Mouse (Mus musculus) brown adipose tissue, adult 24 weeks (tissue): ENCODE data around the gene Ccdc126. TPM values are rescaled to one million over a fixed set of nuclear protein-coding genes. Genes with fewer than 3 reads are reported as not detected.
"Not testable (repeated sequence)": the region's sequence is repeated elsewhere in the genome, so short reads cannot be mapped to it uniquely, and the experiment has no call there.

ENCODE experiments used
- H3K27ac ChIP-seq: fragments of 200-500 bp; replicated peaks from 2 replicates; pipeline ENCODE4 v1.5.1; 2012; ENCODE audit warnings: low read depth, mild to moderate bottlenecking, low read length
- H3K4me1 ChIP-seq: fragments of 200-500 bp; 2 replicates; pipeline ENCODE4 v1.6.1; 2012; ENCODE audit warnings: low read length, mixed read lengths; ENCODE audit not compliant: control insufficient read depth, insufficient read depth, insufficient read length
- H3K4me3 ChIP-seq: fragments of 200-500 bp; 2 replicates; pipeline ENCODE4 v1.5.1; 2012; ENCODE audit warnings: low read depth, mild to moderate bottlenecking, low read length, moderate library complexity; ENCODE audit not compliant: insufficient read depth
- polyA plus RNA-seq: library from polyadenylated mRNA; stranded (reverse); fragments of >200 nt; gene quantifications from 2 replicates; pipeline ENCODE4 v1.2.4, GENCODE M21; 2012; ENCODE audit not compliant: missing spikeins, insufficient read depth, insufficient read length

Gene Ccdc126
- polyA plus RNA-seq = 1.1 and 1.9 TPM in 2 replicates

DNA sequence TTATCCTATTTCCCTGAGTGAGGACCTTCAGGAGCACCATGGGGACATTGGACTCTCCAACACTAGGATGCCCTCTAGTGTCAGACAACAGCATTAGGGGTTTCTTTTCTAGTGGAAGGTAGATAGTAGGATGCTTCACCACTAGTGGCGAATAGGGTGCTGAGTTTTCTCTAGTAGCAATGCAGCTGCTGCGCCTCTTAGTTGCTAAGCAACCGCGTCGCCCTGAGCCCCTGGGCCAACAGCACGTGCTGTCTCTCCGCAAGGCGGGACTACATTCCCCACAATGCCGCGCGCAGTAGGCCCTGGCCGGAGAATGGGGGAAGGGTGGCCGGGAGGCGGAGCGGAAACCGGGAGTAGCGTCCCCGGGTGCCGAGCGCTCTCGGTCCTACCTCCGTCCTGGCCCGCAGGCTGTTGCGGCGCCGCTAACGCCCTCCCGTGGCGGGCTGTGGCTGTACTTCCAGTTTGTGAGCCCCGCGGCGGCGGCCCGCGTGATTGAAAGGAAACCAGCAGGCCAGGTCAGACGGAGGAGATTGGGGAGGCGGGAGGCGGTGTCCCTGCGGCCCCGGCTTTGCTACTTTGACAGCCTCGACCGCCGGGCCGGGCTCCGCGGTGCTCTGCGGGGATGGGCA, at the start of gene Ccdc126:
Ccdc126 (plus strand) TSS at position 309 of the 629 bp plus-strand sequence.
- Histone ChIP-seq H3K4me1 (peaks cover 2% of the 10 kb centered on the region; the same call in 1 of the 2 replicates), H3K27ac (peak within 1 kb of the TSS; percentile 8; the same call in 1 of the 2 replicates), H3K4me3 (peak within 1 kb of the TSS; percentile 74)

DNA sequence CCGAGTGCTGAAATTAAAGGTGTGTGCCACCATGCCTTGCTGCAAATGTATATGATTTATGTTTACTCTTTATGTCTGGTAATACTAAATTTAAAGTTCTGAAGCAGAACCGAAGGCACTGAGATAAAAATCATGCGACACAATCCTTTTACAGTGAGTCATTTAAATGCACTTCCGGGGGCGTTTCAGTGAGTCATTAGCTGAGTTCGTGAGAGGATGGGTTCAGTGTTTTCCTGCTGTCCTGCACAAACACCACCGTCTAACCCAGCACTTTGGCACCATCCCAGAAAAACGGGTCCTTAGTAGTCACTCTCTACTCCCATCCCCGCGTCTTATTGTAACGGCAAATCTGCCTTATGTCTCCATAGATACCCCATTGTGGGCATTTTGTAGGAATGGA, 49.2 kb upstream of the Ccdc126 start:
- H3K27ac ChIP-seq = no peak overlapping the region
- no peak overlapping the region for H3K4me3 ChIP-seq
- H3K4me1 ChIP-seq = no peaks in the 10 kb centered on the region

DNA sequence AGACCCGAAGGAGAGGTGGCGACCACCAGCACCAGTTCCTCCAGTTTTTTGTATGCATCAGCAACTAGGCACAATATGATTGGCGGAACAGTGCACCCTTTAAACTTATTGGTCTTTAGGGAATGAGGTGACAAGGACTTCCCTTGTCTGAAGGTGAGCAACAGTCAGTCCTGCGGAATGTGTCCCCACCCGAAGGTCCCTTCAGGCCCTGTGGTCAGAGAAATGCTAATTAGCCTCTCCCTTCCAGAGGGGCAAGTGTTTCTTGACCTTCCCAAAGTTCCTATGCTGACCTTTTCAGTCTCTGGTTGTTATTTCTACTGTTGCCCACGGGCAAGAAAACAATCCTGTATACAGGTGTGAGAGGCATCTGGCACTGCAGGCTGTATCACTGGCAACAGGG, 47.3 kb upstream of the Ccdc126 start:
- Histone ChIP-seq H3K27ac (no peak overlapping the region), H3K4me3 (no peak overlapping the region), H3K4me1 (no peaks in the 10 kb centered on the region)

DNA sequence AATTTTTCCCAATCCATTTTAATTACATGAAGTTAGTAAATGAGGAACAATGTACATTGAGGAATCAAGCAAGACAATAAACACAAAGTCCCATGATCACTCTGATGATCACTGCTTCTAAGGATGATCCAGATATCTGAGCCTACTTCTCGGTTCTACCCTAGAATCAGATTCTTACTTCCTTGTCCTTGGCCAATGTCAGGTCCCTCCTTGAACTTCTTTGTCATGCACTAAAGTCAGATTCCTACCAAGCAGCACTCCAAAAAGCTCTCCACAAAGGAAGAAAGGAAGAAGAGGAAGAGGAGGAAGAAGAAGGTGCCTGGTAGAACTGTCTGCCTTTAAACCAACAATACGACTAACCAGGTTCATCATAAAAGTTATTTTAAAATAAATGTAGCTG, 46.2 kb upstream of the Ccdc126 start:
- Histone ChIP-seq H3K4me1 (no peaks in the 10 kb centered on the region), H3K4me3 (no peak overlapping the region), H3K27ac (no peak overlapping the region)

DNA sequence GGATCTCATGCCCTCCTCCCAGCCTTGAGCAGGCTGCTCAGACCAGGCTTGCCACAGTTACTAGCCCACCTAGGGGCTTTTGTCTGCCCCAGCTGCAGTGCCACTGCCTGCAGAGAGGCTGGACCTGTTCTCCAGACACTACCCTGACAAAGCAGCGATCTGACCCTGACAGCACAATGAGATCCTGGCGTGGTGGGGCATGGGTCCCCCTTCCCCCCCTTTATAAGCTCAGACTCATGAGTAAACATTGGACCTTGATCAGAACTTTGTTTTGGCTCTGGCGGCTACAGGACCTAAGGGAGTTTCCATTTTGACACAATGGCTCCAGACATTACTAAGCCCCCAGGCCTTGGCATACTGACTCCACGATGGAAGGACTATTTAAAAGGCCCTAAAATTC, 45.1 kb upstream of the Ccdc126 start:
- no peak overlapping the region for H3K27ac ChIP-seq
- H3K4me3 ChIP-seq = no peak overlapping the region
- no peaks in the 10 kb centered on the region for H3K4me1 ChIP-seq

DNA sequence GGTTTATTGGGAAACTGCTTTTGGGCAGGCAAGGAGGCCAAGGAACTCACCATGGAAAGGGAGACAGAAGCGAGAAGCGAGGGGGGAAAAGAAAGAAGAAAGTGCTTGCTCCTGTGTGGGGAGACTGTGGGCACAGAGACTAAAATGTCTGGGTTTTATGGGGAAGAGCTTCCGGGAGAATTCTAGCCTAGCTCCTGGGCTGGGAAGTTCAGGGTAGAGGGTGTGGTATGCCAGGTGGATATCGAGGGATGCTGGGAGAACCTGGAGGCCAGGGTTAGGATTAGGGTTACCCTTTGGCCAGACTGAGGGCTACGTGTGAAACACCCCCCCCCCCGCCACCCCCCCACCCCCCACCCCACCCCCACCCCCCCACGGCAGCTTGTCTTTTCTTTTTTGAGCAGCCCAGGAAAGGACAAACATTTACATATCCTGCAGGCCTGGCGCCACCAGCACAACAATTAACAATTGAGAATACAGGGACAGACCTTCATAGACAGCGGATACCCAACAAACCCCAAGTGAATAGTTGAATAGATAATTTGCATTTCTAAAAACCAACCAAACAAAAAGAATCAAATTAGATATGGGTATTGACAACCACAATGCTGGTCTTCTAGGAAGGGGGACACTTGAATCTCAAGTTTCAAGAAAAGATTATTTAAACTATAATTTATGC, 44.5 kb upstream of the Ccdc126 start:
- H3K4me1 ChIP-seq = no peaks in the 10 kb centered on the region
- no peak overlapping the region for H3K27ac ChIP-seq
- no peak overlapping the region for H3K4me3 ChIP-seq

DNA sequence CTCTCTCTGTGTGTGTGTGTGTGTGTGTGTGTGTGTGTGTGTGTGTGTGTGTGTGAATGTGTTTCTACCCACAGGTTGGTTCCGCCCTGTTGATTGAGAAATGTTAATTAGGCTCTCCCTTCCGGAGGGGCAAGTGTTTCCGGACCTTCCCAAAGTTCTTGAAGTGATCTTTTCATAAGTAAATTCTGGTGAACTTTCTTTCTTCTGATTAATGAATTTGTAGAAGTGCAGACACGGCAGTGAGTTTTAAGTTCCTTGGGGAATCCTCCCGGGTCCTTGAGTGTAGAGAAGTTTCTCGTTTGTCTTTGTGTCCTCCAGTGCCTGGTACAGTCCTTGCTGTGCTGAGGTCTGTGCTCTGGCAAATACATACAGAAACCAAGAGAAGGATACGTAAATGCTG, 43.8 kb upstream of the Ccdc126 start:
- no peak overlapping the region for H3K4me3 ChIP-seq
- H3K27ac ChIP-seq = no peak overlapping the region
- no peaks in the 10 kb centered on the region for H3K4me1 ChIP-seq

DNA sequence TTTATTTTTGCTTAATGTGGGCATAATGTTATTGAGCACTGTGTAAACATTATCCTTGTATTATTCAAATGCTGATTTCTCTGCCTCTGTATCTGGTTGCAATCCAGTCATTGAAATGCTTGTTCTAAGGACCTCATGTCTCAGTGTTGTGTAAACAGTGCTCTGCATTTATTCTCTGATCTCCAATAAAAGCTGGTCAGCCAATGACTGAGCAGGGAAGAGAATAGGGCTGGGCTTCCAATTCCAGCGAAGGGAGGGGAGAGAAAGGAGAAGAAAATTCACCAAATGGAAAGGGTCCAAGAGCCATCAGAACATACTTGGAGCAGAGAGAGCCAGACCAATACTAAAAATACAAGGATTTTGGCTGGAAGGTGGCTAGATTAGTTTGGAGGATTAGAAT, 38.1 kb upstream of the Ccdc126 start:
- H3K27ac ChIP-seq = no peak overlapping the region
- H3K4me1 ChIP-seq = no peaks in the 10 kb centered on the region
- no peak overlapping the region for H3K4me3 ChIP-seq

DNA sequence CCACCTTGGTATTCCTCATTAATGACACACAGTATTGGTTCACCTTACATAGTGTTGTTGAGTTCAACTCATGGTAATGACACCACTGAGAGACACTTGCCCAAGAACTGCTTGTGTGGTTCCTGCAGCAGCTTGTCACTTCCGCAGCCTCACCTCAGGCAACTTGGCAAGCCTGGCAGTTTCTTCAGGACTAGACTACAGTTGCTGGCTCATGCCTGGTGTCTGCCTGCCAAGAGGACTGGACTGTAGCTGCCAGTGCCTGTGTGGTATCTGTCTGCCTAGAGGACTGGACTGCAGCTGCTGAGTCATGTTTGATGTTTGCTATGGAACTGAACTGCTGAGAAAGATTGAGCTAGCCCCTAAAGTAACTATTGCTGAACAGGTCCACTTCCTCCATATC, 37.0 kb upstream of the Ccdc126 start:
- Histone ChIP-seq H3K4me1 (no peaks in the 10 kb centered on the region), H3K4me3 (no peak overlapping the region), H3K27ac (no peak overlapping the region)

DNA sequence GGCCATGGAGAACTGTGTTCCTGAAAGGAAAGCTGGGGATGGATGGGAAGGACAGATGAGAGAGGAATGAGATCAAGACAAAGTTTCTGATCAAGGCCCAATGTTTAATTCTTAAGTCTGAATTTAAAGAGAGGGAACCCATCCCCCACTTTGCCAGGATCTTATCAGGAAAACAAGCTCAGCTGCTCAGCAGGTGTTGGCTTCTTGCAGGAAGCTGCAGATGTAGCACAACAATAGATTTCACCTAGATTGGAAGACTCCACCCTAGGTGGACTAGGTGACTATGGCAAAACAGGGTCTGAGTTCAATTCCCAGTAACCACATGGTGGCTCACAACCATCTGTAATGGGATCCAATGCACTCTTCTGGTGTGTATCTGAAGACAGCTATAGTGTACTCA, 20.8 kb upstream of the Ccdc126 start:
- no peak overlapping the region for H3K27ac ChIP-seq
- H3K4me1 ChIP-seq = no peaks in the 10 kb centered on the region
- no peak overlapping the region for H3K4me3 ChIP-seq

DNA sequence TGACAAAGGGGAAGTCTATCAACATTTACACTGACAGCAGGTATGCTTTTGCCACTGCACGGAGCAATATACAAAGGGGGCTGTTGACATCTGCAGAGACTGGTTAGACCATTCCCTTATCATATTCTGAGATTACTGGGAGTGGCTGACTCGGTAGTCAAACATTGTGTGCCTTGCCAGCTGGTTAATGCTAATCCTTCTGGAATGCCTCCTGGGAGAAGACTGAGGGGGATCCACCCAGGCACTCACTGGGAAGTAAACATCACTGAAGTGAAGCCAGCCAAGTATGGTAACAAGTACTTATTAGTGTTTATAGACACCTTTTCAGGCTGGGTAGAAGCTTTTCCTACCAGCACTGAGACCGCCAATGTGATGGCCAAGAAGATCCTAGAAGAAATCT, 4.3 kb upstream of the Ccdc126 start:
- H3K27ac ChIP-seq, H3K4me3 ChIP-seq, H3K4me1 ChIP-seq: not testable (repeated sequence)

DNA sequence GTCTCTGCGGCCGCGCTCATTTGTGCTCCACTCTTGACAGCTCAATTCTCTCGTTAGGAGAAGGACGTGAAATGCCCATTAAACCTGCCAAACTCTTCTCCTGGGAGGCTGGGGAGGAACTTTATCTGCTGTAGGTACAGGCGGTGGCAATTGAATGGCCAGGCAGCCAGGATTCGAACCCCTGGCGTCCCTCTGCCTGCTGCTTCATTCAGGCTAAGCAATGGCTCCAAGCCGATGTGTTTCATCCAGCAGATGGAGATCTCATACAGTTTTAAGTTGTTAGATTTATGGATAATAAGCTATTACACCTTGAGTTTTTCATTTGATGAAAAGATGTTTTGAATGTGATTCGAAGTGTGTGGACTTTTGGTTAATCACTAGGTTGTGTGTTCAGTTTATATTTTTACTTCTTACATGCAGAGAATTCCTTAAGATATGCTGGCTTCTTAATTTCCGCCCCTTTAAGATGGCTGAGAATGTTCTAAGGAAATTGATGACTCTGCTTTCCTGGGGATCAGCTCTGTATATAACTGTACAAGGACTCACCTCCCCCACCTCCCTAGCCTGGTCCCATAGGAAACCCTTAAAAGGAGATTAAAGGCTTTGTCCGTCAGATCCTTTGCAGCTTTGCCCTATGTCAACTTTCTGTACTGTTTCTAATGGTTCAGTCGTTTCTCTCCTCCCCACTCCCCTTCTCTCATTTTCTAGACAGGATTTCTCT, 681 bp downstream of the Ccdc126 start:
- Histone ChIP-seq H3K4me3 (peak overlapping the region; percentile 74), H3K27ac (peak overlapping the region; percentile 8; the same call in 1 of the 2 replicates), H3K4me1 (peaks cover 2% of the 10 kb centered on the region; the same call in 1 of the 2 replicates)

DNA sequence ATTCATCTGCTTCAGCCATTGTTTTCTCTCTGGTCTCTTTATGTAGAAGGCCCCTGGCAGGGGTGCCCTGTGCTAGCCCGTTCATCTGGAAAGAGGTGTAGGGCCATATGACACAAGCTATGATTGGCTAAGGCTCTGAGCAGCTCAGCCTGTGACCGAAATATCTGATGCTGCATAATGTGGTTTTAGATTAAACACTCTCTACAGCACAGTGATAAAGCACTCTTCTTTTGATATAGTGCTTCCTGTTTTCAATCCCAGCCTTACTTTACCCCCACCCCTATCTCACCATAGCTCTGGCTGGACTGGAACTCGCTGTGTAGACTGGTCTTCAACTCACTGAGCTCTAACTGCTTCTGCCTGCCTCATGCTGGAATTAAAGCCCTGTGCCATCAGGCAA, 2.3 kb downstream of the Ccdc126 start:
- no peak overlapping the region for H3K4me3 ChIP-seq
- H3K4me1 ChIP-seq = peaks cover 2% of the 10 kb centered on the region; the same call in 1 of the 2 replicates
- no peak overlapping the region for H3K27ac ChIP-seq

DNA sequence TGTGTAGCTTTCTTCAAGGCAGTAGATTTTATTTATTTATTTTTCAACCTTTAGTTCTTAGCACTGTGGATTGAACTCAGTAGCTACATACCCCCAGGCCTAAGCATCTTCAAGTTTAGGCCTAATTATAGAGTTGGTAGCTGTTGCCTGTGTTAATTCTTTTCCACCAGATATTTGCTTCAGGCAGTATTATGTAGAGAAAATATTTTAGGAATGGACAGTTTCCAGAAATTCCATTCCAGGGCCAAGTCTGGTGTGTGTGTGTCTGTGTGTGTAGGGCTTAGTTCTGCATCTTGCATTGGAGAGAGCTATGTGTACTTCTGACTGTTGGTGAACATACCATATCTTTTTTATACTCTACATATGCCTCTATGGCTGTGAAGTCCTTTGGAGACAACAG, 3.0 kb downstream of the Ccdc126 start:
- Histone ChIP-seq H3K4me3 (no peak overlapping the region), H3K4me1 (peaks cover 2% of the 10 kb centered on the region; the same call in 1 of the 2 replicates), H3K27ac (no peak overlapping the region)

DNA sequence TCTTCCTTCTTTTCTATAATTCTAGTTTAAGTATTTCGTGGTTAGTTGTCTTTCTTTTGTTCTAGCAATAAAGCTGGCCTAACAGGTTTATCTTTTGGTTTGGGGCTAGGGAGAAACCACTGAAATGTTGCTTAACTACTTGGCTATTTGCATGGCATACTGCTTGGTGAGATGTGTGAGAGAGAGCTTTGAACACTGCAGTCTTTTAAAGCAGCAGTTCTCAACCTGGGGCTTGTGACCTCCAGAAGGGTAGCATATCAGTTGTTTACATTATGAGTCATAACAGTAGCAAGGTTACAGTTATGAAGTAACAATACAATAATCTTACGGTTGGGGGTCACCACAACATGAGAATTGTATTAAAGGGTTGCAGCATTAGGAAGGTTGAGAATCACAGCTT, 3.9 kb downstream of the Ccdc126 start:
- Histone ChIP-seq H3K27ac (no peak overlapping the region), H3K4me3 (no peak overlapping the region), H3K4me1 (peaks cover 2% of the 10 kb centered on the region; the same call in 1 of the 2 replicates)
